Mouse (Mus musculus) spleen, adult 18-20 months (tissue): ENCODE results near the gene Dclre1b.

ENCODE experiments used
- DNase-seq, 2 experiments: peaks; one replicate each; pipeline ENCODE4 v3.0.0; 2022; ENCODE audit warnings: mixed read lengths in 2 of 2

The Dclre1b gene

GRCm38 (mm10) chr3:103771531-103772130 is 37.6 kb downstream of the Dclre1b start:
- DNase-seq, result no peak

GRCm38 (mm10) chr3:103766789-103767188 is 42.5 kb downstream of the Dclre1b start:
- DNase-seq, result no peak

GRCm38 (mm10) chr3:103759261-103759970 is 49.8 kb downstream of the Dclre1b start:
- DNase-seq, result no peak

GRCm38 (mm10) chr3:103758456-103758855 is 50.8 kb downstream of the Dclre1b start:
- no peak for DNase-seq

GRCm38 (mm10) chr3:103756920-103757319 is 52.3 kb downstream of the Dclre1b start:
- DNase-seq, result no peak

GRCm38 (mm10) chr3:103755351-103755750 is 53.9 kb downstream of the Dclre1b start:
- no peak for DNase-seq

- DNase-seq, result no peak
These were observed 57.7 kb downstream of the Dclre1b start for GRCm38 (mm10) chr3:103751558-103751957.
